21 mouse cellular contexts compared by ENCODE assay signal in genomic region chr6:38866357-38866756, GRCm38 (mm10). TPM values are rescaled to one million over a fixed set of nuclear protein-coding genes. Genes with fewer than 3 reads are reported as not detected.
A peak's percentile ranks its signal among the peaks of the same experiment; 100 is the strongest.
DNase-seq lines count a peak whose midpoint lies in the region; ATAC-seq and TF ChIP-seq lines count a peak whose summit lies in the region.
"Had no signal": no experiment of that assay in that cellular context is flagged by ENCODE, and none has a peak within 500 bp of the region (broad histone marks: within the 10 kb centered on the region; RNA-seq: fewer than 3 reads in every experiment).

No protein-coding gene starts in this region.

- H3K4me2 ChIP-seq in kidney, embryonic 16.5 days (replicated peaks; ENCODE audit: low read depth, low read length), result no peak overlapping the region
- H3K4me2 ChIP-seq in kidney, embryonic 14.5 days (replicated peaks; ENCODE audit: low read depth, low read length), result no peak overlapping the region
- peak overlapping the region; percentile 17 for H3K4me2 ChIP-seq in liver, embryonic 11.5 days
- H3K4me2 ChIP-seq: embryonic facial prominence, embryonic 12.5 days; limb, embryonic 15.5 days; neural tube, embryonic 13.5 days had no signal

- peaks cover 47% of the 10 kb centered on the region for H3K4me1 ChIP-seq in kidney, embryonic 16.5 days (ENCODE audit: insufficient read depth, low read length)
- peaks cover 30% of the 10 kb centered on the region; the same call in 1 of the 2 replicates for H3K4me1 ChIP-seq in kidney, embryonic 14.5 days (ENCODE audit: control insufficient read depth, insufficient read depth, low read length)
- H3K4me1 ChIP-seq in liver, embryonic 11.5 days (replicated peaks; ENCODE audit: control insufficient read depth, insufficient read depth, low read length), result peaks cover 62% of the 10 kb centered on the region
- H3K4me1 ChIP-seq in small intestine, adult 2 months (ENCODE audit: control insufficient read depth, insufficient read depth, insufficient read length, low read length), result peaks cover 33% of the 10 kb centered on the region; the same call in 1 of the 2 replicates

- H3K27me3 ChIP-seq in kidney, embryonic 16.5 days (ENCODE audit: insufficient read depth, low read length), result no peaks in the 10 kb centered on the region
- no peaks in the 10 kb centered on the region for H3K27me3 ChIP-seq in kidney, embryonic 14.5 days (ENCODE audit: control insufficient read depth, insufficient read depth, low read length)
- no peaks in the 10 kb centered on the region for H3K27me3 ChIP-seq in liver, embryonic 11.5 days (replicated peaks; ENCODE audit: control insufficient read depth, insufficient read depth, low read length)
- H3K27me3 ChIP-seq in small intestine, adult 2 months (ENCODE audit: control insufficient read depth, insufficient read depth, low read length), result no peaks in the 10 kb centered on the region
- H3K27me3 ChIP-seq: embryonic facial prominence, embryonic 12.5 days; limb, embryonic 15.5 days; neural tube, embryonic 13.5 days had no signal

- TF ChIP-seq POLR2A in small intestine, adult 2 months (IDR thresholded peaks at IDR 0.05; ENCODE audit: low read depth, low read length), result no peak

- H3K9me3 ChIP-seq in kidney, embryonic 16.5 days (ENCODE audit: low read length), result no peaks in the 10 kb centered on the region
- H3K9me3 ChIP-seq in kidney, embryonic 14.5 days (ENCODE audit: control insufficient read depth, low read length), result no peaks in the 10 kb centered on the region
- no peaks in the 10 kb centered on the region for H3K9me3 ChIP-seq in liver, embryonic 11.5 days (ENCODE audit: control insufficient read depth, low read length)
- H3K9me3 ChIP-seq: embryonic facial prominence, embryonic 12.5 days; G1E; limb, embryonic 15.5 days; neural tube, embryonic 13.5 days had no signal

- intact Hi-C loops in gastrocnemius, adult 2 months (cut with DNase I), result no loop called here
- intact Hi-C loops in heart, postnatal 14 days (cut with DNase I), result no loop called here
- intact Hi-C loops in left cerebral cortex, postnatal 25 days (cut with DNase I), result no loop called here

- TF ChIP-seq CTCF in gastrocnemius, adult 2 months (IDR thresholded peaks at IDR 0.05), result no peak
- TF ChIP-seq CTCF in small intestine, adult 2 months (IDR thresholded peaks at IDR 0.05; ENCODE audit: extremely low read depth, insufficient read length, insufficient replicate concordance, low read depth, low read length), result no peak

- H3K9ac ChIP-seq in kidney, embryonic 16.5 days (replicated peaks; ENCODE audit: low read length), result no peak overlapping the region
- H3K9ac ChIP-seq in kidney, embryonic 14.5 days (ENCODE audit: low read depth, low read length), result no peak overlapping the region
- H3K9ac ChIP-seq in liver, embryonic 11.5 days (ENCODE audit: low read depth, low read length), result no peak overlapping the region
- H3K9ac ChIP-seq: embryonic facial prominence, embryonic 12.5 days; limb, embryonic 15.5 days; neural tube, embryonic 13.5 days had no signal

- no peak for DNase-seq in gastrocnemius, adult 2 months
- no peak for DNase-seq in gastrocnemius, postnatal 10 days
- DNase-seq in liver, embryonic 11.5 days (ENCODE audit: low spot score), result no peak
- no peak for DNase-seq in heart, postnatal 14 days
- DNase-seq in left cerebral cortex, postnatal 25 days (ENCODE audit: low spot score in 2 of 2), result no peak
- DNase-seq: cerebellum, adult 9-11 months; gastrocnemius, postnatal 36 days; lung, postnatal 10 days; midbrain, embryonic 14.5 days; spleen, adult 18-20 months; thymus, postnatal 36 days had no signal

- WGBS in kidney, embryonic 16.5 days, result 42% methylated on average over 1 of the region's 1 CpGs
- 72% methylated on average over 1 of the region's 1 CpGs for WGBS in kidney, embryonic 14.5 days
- 68% methylated on average over 1 of the region's 1 CpGs for WGBS in liver, embryonic 11.5 days
- WGBS in small intestine, adult 2 months, result 45% methylated on average over 1 of the region's 1 CpGs

- peak overlapping the region; percentile 67; the same call in 1 of the 2 replicates for H3K27ac ChIP-seq in gastrocnemius, adult 2 months
- H3K27ac ChIP-seq in kidney, embryonic 16.5 days (ENCODE audit: low read length), result peak overlapping the region; percentile 40; the same call in 1 of the 2 replicates
- no peak overlapping the region for H3K27ac ChIP-seq in kidney, embryonic 14.5 days (ENCODE audit: low read depth, low read length)
- H3K27ac ChIP-seq in liver, embryonic 11.5 days (ENCODE audit: low read depth, low read length), result no peak overlapping the region
- peak overlapping the region; percentile 25 for H3K27ac ChIP-seq in small intestine, adult 2 months (ENCODE audit: insufficient read depth, low read depth, low read length)
- H3K27ac ChIP-seq: embryonic facial prominence, embryonic 12.5 days; limb, embryonic 15.5 days; neural tube, embryonic 13.5 days had no signal

- ATAC-seq in kidney, embryonic 16.5 days (ENCODE audit: low FRiP score, low TSS enrichment), result no peak
- ATAC-seq in kidney, embryonic 14.5 days (ENCODE audit: low FRiP score, low TSS enrichment), result no peak
- no peak for ATAC-seq in liver, embryonic 11.5 days (replicated peaks; ENCODE audit: low FRiP score)
- ATAC-seq: CD4-positive, CD25-positive, alpha-beta regulatory T cell, adult 4 months; forebrain, embryonic 14.5 days had no signal

- no peak overlapping the region for H3K4me3 ChIP-seq in gastrocnemius, adult 2 months
- no peak overlapping the region for H3K4me3 ChIP-seq in kidney, embryonic 16.5 days (ENCODE audit: low read length)
- H3K4me3 ChIP-seq in kidney, embryonic 14.5 days (ENCODE audit: low read length), result no peak overlapping the region
- H3K4me3 ChIP-seq in liver, embryonic 11.5 days (ENCODE audit: low read depth, low read length), result no peak overlapping the region
- H3K4me3 ChIP-seq in small intestine, adult 2 months (ENCODE audit: low read depth, low read length), result no peak overlapping the region
- H3K4me3 ChIP-seq: embryonic facial prominence, embryonic 12.5 days; erythroblast, embryonic 14.5 days; limb, embryonic 15.5 days; neural tube, embryonic 13.5 days had no signal

- no peaks in the 10 kb centered on the region for H3K36me3 ChIP-seq in kidney, embryonic 16.5 days (ENCODE audit: insufficient read depth, low read length)
- peaks cover 6% of the 10 kb centered on the region; the same call in 1 of the 2 replicates for H3K36me3 ChIP-seq in kidney, embryonic 14.5 days (ENCODE audit: control insufficient read depth, insufficient read depth, low read length)
- H3K36me3 ChIP-seq in liver, embryonic 11.5 days (ENCODE audit: control insufficient read depth, insufficient read depth, low read length), result peaks cover 4% of the 10 kb centered on the region; the same call in 1 of the 2 replicates
- H3K36me3 ChIP-seq in small intestine, adult 2 months (ENCODE audit: control insufficient read depth, insufficient read depth, low read length), result no peaks in the 10 kb centered on the region
- H3K36me3 ChIP-seq: embryonic facial prominence, embryonic 12.5 days; limb, embryonic 15.5 days had no signal

RNA-seq across cellular contexts. Expression of gene Tbxas1, which starts 8.8 kb away (rescaled TPM):
- total RNA-seq in gastrocnemius, adult 2 months (2021), result under 1 TPM; 0.64 to 0.79 TPM
- 1 to 10 TPM in 1 of 2 experiments, under 1 TPM in 1; 0.92 to 1.9 TPM for total RNA-seq in gastrocnemius, postnatal 10 days (2021)
- polyA plus RNA-seq in kidney, embryonic 16.5 days (2015; fragmentation: Nextera tagmentation; extraction: Ambion mirVana), result 8.4 and 9.2 TPM in 2 replicates
- polyA plus RNA-seq in kidney, embryonic 14.5 days (2014; fragmentation: Nextera tagmentation; extraction: Ambion mirVana), result 2.4 and 3.3 TPM in 2 replicates
- 11.5 and 12.0 TPM in 2 replicates for polyA plus RNA-seq in liver, embryonic 11.5 days (2014; fragmentation: Nextera tagmentation; extraction: Ambion mirVana)
- polyA plus RNA-seq in small intestine, adult 2 months (2012; rRNA removed), result 1.7 and 1.8 TPM in 2 replicates
- 1 to 10 TPM; 2.0 to 3.1 TPM for total RNA-seq in heart, postnatal 14 days (2021)
- total RNA-seq in left cerebral cortex, postnatal 25 days (2021), result 1 to 10 TPM; 3.0 to 3.3 TPM

RNA-seq across cellular contexts. Expression of gene Hipk2, which starts 9.6 kb away (rescaled TPM):
- 100 to 1,000 TPM in 1 of 2 experiments, 10 to 100 TPM in 1; 56.2 to 120 TPM for total RNA-seq in gastrocnemius, adult 2 months (2021)
- total RNA-seq in gastrocnemius, postnatal 10 days (2021), result 10 to 100 TPM; 45.1 to 46.0 TPM
- 28.0 and 32.8 TPM in 2 replicates for polyA plus RNA-seq in kidney, embryonic 16.5 days (2015; fragmentation: Nextera tagmentation; extraction: Ambion mirVana)
- polyA plus RNA-seq in kidney, embryonic 14.5 days (2014; fragmentation: Nextera tagmentation; extraction: Ambion mirVana), result 31.0 and 33.6 TPM in 2 replicates
- polyA plus RNA-seq in liver, embryonic 11.5 days (2014; fragmentation: Nextera tagmentation; extraction: Ambion mirVana), result 21.4 and 27.4 TPM in 2 replicates
- polyA plus RNA-seq in small intestine, adult 2 months (2012; rRNA removed), result 28.7 and 74.7 TPM in 2 replicates
- total RNA-seq in heart, postnatal 14 days (2021), result 10 to 100 TPM; 88.5 to 88.9 TPM
- 10 to 100 TPM; 48.8 to 59.7 TPM for total RNA-seq in left cerebral cortex, postnatal 25 days (2021)

Comparison
In these comparisons a context has a peak if more than half of its experiments do, and no peak if none do; other contexts are left out.
1. H3K27ac ChIP-seq: peak in gastrocnemius, adult 2 months (single experiment), kidney, embryonic 16.5 days (single experiment) and small intestine, adult 2 months (single experiment); none in kidney, embryonic 14.5 days (single experiment) and liver, embryonic 11.5 days (single experiment).